Mouse (Mus musculus) heart, postnatal 0 days (tissue): Measurements from ENCODE around the gene Gpr37l1.

ENCODE experiments used
- CTCF ChIP-seq: IDR thresholded peaks from 2 replicates; pipeline ENCODE4 v1.5.1; 2016; ENCODE audit warnings: antibody characterized with exemption, control low read depth, low read depth
- EP300 ChIP-seq: IDR thresholded peaks from 2 replicates; pipeline ENCODE4 v1.6.1; 2016; ENCODE audit warnings: antibody characterized with exemption, low read depth

GRCm38 (mm10) chr1:135129543-135130183, 37.8 kb downstream of the Gpr37l1 start:
- no peak for TF ChIP-seq CTCF
- TF ChIP-seq EP300, result no peak
